Mouse (Mus musculus) A20 (cell line): Measurements from ENCODE around the gene Nkx2-1.
"Not testable (repeated sequence)": the region's sequence is repeated elsewhere in the genome, so short reads cannot be mapped to it uniquely, and the experiment has no call there.

Experiments
- DNase-seq: peaks from one replicate; pipeline ENCODE4 v3.0.0-alpha.2; 2011; ENCODE audit warnings: low read depth, low spot score

Gene Nkx2-1

DNA sequence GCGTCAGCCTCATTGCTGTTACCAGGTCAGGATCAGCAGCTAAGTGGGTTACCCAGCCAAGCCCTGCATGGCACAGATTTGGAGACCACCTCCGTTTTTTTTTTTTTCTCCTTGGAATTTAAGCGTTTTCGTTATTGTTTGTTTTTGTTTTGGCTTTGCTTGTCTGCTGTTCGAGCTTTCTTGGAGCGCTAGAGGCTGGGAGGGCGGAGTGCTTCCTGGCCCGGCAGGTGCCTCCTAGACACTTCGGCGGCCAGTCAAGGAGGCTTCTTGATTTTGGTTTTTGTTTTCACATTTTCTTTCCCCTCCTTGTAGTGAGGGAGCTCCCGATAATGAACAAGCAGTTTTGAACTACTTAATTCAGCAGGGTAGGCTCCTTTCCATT, at the start of gene Nkx2-1:
Gene Nkx2-1, minus strand, starts transcription at position 25 of the 382 bp plus-strand sequence.
- DNase-seq, result no peak

GRCm38 (mm10) chr12:56541068-56541467, 4.4 kb upstream of the Nkx2-1 start:
- peak; percentile 73 for DNase-seq

- no peak for DNase-seq
Measured at GRCm38 (mm10) chr12:56540591-56540990, 3.9 kb upstream of the Nkx2-1 start.

GRCm38 (mm10) chr12:56538601-56539000, 1.9 kb upstream of the Nkx2-1 start:
- DNase-seq, result no peak

DNA sequence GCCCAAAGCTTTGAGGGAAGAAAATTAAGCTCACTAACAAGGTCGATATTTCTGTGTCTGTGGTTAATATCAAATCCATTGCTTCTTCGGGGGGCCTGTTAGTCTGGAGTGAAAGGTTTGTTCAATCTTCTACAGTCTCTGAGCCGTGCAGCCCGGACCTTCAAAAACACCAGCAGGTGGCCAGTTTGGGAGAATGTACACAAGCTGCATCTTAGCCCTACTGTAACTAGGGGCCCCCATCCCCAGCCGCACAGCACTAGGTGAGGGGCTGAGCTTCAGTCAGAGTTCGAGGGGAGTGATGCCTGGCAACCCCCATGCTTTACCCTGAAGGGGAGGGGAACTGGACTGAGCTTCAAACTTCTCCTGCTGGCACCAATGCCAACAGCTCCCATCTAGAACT, 1.2 kb upstream of the Nkx2-1 start:
- DNase-seq, result no peak

GRCm38 (mm10) chr12:56537342-56537741, 634 bp upstream of the Nkx2-1 start:
- DNase-seq, result no peak

GRCm38 (mm10) chr12:56536174-56536883, 379 bp downstream of the Nkx2-1 start:
- no peak for DNase-seq

- DNase-seq, result no peak
Measured at GRCm38 (mm10) chr12:56535411-56536173, 1.1 kb downstream of the Nkx2-1 start.

GRCm38 (mm10) chr12:56534651-56535326, 1.9 kb downstream of the Nkx2-1 start:
- no peak for DNase-seq

DNA sequence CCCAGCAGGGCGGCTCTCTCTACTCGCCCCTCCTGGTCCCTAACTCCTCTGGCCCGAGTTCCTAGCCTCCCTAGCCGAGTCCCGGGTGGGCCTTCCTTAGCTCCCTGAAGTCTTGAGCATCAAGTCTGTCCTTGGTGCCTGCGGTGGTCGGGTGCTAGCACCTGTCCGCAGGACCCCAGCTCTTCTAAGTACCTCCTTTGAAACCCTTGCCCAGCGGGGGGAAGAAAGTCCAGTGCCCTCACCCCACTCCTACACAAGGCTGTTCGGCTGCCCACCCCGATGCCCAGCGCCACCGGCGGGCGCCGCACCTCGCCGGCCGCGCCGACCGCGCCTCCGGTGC, 2.4 kb downstream of the Nkx2-1 start:
- DNase-seq, result no peak

DNA sequence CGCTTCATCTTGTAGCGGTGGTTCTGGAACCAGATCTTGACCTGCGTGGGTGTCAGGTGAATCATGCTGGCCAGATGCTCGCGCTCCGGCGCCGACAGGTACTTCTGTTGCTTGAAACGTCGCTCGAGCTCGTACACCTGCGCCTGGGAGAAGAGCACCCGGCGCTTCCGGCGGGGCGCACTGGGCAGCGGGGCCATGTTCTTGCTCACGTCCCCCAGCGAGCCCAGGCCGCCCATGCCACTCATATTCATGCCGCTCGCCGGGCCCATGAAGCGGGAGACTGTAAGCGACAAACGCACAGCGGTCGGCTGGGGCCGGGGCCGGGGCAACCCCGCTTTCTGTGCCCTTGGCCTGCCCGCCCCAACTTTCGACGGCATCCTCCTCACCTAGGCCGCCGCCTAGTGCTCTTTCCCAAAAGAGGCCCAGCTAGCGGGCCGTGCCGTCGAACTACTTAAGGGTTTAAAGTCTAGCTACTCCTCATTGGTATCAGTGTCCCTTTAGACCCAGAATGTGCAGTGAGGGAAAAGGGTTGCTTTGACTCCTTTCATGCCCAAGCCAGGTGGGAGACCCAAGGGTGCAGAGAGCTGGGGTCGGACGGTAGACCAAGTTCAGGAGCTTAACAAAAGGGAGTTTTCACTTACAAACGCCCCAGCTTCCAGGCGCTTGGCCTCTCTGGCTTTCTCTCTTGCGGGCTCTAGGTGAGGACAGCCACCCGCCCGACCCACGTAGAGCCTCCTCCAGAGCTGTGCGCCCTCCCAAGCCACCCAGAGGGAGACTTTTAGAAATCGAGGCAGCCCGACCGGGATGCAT, 3.0 kb downstream of the Nkx2-1 start:
- no peak for DNase-seq

DNA sequence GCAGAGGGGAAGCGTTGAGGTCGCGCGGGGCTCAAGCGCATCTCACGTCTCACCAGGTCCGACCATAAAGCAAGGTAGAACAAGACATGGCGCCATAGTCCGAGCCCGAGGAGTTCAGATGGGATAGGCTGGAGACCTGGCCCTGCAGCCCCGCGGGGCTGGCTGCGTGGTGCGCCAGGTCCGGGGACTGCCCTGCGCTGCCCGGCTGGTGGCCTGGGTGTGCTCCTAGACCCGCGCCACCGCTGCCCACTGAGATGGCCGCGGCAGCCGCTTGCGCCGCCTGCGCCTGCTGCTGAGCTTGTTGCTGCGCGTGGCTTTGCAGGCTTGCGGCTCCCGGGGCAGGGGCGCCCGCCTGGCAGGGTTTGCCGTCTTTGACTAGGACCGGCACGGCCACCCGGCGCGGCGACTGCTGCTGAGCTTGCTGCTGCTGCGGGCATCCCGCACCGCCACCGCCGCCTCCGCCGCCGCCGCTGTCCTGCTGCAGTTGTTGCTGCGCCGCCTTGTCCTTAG, 3.7 kb downstream of the Nkx2-1 start:
- no peak for DNase-seq

DNA sequence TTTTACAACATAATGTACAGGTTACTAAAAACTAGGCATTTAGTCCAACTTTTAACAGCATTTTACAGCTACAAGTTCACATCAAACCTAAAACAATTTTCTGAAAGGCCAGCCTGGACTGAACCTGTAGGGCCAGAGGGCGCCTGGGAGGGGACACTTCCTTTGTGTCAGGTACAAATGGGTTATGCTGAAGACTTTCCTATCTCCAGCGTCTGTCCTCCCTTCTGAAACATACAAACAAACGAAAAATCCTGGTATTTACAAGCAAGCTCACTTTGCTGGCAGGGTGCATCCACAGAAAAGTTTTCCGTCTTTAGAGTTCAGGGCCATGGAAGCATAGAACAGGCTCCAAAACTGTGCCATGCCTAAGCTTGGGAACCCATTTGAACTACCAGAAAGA, 4.6 kb downstream of the Nkx2-1 start:
- DNase-seq, result no peak

- no peak for DNase-seq
Measured at GRCm38 (mm10) chr12:56531051-56531620, 5.6 kb downstream of the Nkx2-1 start.

GRCm38 (mm10) chr12:56529931-56530330, 6.8 kb downstream of the Nkx2-1 start:
- DNase-seq, result no peak

DNA sequence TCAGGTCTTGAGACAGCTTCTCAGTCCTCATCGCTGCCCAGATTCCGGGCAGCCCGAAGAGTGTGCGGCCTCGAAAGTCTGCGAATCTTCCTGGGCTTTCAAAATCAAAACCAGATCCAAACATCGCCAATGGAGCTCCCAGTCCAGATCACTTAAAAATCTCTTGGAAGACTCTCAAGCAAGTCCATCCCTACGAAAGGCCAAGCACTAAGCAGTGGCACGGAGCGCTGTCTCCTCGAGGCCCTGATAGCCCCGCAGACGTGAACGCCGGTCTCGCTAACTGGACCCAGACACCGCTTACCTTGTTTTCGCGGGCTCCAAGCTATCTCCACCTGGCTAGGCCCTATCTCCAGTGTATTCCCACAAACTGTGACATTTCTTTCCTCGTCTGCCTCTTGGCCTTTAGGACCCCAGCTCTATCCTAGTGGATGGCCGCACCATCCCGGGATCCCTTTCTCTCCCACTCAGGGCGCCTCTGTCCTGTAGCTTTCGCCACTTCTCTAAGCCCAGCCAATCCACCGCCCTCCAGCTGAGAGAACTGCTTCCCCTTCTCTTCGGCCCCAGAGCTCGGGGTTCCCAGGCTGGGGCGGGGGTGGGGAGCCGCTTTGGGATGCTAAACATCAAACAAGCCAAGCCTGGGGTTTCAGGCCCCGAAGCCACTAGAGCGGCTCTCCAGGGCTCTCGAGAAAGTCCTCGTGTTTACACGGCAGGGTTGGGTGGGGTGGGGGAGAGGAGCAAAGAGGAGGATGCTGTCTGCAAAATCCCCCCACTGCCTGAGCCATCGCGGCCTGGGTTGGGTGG, 7.6 kb downstream of the Nkx2-1 start:
- DNase-seq, result no peak

GRCm38 (mm10) chr12:56528034-56528570, 8.6 kb downstream of the Nkx2-1 start:
- no peak for DNase-seq

DNA sequence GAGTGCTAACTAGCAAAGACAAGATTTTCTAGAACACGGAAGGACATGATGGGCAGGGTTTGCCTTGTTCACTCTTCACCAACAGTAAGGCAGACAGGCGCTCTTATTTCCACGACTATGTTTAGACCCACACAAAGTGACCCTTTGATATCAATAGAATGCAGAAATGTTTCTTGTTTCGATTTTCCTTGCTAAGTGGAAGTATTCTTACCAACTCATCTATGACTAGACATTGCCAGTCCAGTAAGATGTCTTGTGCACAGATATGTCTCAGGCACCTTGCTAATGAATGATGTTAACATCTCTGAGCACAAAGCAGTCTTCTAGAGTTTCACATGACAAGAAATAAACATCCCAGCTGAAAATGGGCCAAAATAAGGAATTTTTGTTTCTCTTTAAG, 9.6 kb downstream of the Nkx2-1 start:
- no peak for DNase-seq

- DNase-seq, result not testable (repeated sequence)
Measured at GRCm38 (mm10) chr12:56525219-56525797, 11.4 kb downstream of the Nkx2-1 start.

DNA sequence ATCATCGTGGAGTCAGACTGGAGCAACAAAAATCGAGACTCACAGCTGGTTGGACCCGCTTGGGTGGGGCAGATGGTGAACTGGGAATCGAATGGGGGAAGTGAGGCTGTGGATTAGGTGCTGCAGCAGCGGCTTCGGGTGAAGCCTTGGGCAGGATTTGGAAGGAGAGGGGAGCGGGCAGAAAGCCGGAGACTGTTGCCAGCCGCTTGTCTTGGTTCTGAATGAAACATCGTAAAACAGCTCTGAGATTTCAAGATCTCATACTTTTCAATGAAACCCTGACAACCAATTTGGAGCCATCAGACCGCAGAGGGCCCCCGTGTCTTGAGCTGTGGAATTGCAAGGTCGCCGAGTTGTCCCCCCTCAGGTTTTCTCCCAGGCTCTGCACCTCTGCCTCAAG, 12.5 kb downstream of the Nkx2-1 start:
- DNase-seq, result no peak
